Mouse (Mus musculus): Measurements from ENCODE around the gene Ttyh1.

DNA sequence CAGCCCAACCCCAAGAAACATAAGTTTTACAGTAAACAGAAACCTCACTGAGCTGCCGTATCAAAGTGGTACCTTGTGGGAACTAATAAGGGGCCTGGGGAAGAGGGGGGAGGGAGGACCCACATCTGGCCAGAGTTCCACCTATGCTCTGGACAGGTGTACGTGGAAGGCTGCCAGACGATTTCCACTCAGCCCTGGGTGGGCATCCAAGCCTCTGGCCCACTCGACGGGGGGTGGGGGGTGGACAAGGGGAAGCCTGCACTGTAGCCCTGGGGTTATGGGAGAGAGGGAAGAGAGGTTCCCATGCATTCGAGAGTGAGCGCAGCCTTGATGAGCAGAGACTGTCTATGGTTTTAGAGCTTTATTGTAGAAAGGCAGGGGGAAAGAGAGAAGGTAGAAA, 39.7 kb upstream of the Ttyh1 start:
- TF ChIP-seq CTCF (IDR thresholded peaks at IDR 0.05; ENCODE audit: control insufficient read depth, insufficient read depth, low read length) (no peak), POLR2A (IDR thresholded peaks at IDR 0.05; ENCODE audit: borderline replicate concordance, control insufficient read depth, low read depth, low read length) (no peak)

Data from bone marrow, adult 2 months (tissue).